Mouse (Mus musculus) brain, embryonic 14.5 days (tissue): ENCODE results near the gene Tcf7l2. TPM values are rescaled to one million over a fixed set of nuclear protein-coding genes. Genes with fewer than 3 reads are reported as not detected.
A peak's percentile ranks its signal among the peaks of the same experiment; 100 is the strongest.

Experiments
- DNase-seq: peaks from one replicate; pipeline ENCODE4 v3.0.0-alpha.2; 2011; ENCODE audit warnings: low read depth
- CTCF ChIP-seq: fragments of 200-500 bp; IDR thresholded peaks from 2 replicates; pipeline ENCODE4 v1.5.1; 2012; ENCODE audit warnings: inconsistent platforms, mild to moderate bottlenecking, moderate library complexity, borderline replicate concordance; ENCODE audit not compliant: insufficient read depth, insufficient read length; ENCODE audit errors: extremely low read depth
- POLR2A ChIP-seq: fragments of 200-500 bp; IDR thresholded peaks from 2 replicates; pipeline ENCODE4 v1.6.1; 2012; ENCODE audit warnings: mild to moderate bottlenecking, inconsistent platforms, borderline replicate concordance; ENCODE audit not compliant: poor library complexity, insufficient read depth, insufficient read length, severe bottlenecking; ENCODE audit errors: extremely low read depth
- polyA plus RNA-seq: library from polyadenylated mRNA; depleted of rRNA; stranded (reverse); fragments of >200 nt; gene quantifications from 2 replicates; pipeline ENCODE4 v1.2.3, GENCODE M21; 2012

The Tcf7l2 gene
- polyA plus RNA-seq, 1 experiment, result 296 TPM

DNA sequence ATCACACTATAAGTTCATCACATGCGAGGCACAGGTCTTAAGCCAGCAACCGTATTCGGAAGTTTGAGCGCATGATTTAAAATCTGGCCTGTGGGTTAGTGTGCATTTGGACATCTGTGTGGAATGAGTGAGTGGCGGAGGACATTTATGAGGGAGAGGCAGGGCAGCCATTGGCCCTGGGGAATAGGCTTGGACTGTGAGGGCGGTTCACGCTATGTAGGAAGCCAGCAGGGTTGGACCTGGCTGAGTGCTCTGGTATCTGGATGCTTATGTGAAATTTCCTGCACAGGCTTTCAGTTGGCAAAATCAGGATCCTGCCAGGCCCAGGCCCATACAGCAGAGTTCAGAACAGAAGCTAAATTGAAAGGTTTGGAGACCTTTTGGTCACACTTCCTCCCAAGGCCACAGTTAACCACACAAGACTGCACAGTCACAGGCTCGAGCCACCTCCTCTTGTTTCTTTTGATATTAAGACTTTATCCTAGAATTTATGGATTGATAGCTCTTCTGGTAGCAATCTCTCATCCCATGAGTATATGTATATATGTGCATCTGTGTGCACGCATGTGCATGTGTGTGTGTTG, 89.4 kb downstream of the Tcf7l2 start:
- TF ChIP-seq POLR2A (no peak), CTCF (no peak)
- no peak for DNase-seq

- no peak for TF ChIP-seq CTCF
- DNase-seq, result no peak
Observed at GRCm38 (mm10) chr19:55832122-55832521, 90.5 kb downstream of the Tcf7l2 start.

GRCm38 (mm10) chr19:55833807-55834385, 92.3 kb downstream of the Tcf7l2 start:
- DNase-seq, result no peak
- TF ChIP-seq POLR2A (no peak), CTCF (no peak)

GRCm38 (mm10) chr19:55836930-55837687, 95.5 kb downstream of the Tcf7l2 start:
- TF ChIP-seq POLR2A (no peak), CTCF (no peak)
- peak; percentile 52 for DNase-seq

DNA sequence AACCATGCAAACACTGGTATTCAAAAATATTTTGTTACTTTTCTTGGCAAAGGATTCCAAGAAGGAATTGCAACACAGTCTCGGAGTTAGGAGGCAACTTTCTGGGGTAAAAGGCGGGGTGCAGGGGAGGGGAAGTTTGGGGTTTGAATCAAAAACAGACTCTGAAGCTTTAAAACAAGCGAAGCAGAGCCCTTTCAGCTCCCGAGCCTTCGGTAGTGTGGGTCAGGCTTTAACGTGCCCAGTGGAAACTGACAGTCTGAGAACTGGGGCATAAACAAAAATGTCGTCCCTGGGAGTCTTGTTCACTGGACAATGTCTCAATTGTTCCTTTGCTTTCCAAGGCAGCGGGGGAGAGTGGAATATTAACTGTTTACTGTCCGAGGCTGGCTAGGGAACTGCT, 96.3 kb downstream of the Tcf7l2 start:
- TF ChIP-seq CTCF (no peak), POLR2A (no peak)
- DNase-seq, result peak; percentile 89

DNA sequence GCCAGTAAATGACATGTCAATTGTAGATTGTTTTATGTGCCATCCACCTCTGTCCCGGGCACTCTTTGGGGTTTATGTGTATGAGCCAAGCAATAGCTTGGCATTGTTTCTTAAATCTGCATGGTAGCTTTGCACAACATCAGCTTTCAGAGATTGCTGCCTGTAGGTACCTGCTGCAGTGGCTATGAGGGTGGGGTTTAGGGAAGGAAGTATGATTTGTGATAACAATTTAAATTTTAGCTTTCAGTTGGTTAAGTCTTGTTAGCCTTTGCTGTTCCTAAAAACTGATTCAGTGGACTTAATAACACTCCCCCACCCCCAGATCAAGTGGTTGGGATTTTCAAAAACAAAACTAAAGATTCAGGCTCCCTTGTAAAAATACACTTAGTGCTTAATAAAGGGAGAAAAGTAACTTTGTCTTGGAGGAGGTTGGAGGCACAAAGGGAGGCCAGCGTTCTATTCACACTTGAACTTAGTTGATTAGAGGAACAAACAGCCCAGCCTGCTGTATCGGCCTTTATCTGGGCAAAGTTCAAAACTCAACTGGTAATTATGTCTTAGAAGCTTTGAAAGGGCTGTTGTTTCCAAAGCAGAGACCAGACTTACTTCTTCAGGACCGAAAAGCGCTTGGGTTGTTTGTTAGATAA, 96.9 kb downstream of the Tcf7l2 start:
- TF ChIP-seq POLR2A (no peak), CTCF (no peak)
- peak; percentile 49 for DNase-seq

DNA sequence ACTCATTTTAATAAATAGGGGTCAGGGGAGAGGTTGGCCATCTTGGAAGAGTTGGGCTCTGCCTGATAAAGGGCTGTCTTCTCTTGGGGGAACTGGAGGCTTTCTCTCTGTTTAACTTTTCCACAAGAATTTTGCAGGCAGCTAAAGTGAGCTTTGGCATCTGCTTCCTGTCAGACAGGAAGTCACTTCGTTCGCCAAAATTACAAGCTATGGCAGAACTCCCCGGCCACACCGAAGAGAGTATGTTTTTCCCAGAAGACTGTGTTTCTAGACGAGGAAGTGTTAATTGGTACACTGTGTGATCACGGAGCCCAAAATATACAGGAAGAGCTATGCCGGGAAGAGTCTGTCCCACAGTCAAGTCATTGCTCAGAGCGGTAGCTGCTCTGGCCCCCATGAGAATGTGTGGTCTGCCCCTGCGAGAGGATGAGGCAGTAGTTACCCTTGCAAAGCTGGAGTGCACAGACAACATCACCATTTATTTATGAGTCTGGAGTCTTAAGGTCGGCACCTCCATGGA, 97.5 kb downstream of the Tcf7l2 start:
- TF ChIP-seq POLR2A (no peak), CTCF (no peak)
- no peak for DNase-seq

DNA sequence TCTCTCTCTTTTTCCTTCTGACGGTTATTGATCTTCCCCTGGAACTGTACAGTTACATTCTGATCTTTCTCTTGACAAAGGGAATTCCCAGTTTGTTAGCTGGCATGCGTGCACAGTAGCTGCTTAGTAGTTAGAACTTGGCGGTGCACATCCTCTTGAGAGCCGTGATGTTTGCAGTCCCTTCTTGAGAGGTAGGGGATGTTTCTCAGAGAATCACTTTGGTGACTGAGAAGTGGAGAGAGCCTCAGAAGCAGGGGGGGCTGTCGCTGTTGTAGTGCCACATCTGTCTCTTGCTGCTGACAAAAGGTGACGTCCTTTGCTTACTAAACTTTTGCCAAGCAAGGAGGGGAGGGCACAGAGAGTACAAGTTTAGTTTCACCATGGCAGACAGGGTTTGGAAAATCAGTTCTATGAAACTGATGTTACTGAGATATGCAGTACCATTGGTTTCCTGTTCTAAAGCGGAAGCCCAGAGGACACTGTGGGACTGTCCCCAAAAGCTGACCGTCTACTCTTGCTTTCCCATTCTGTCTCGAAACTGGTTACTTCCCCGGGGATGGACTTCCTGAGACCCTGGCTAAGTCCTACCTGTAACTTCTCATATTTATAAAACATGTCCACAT, 99.0 kb downstream of the Tcf7l2 start:
- no peak for TF ChIP-seq POLR2A
- TF ChIP-seq CTCF, result no peak
- DNase-seq, result no peak

GRCm38 (mm10) chr19:55842046-55842445, 100.4 kb downstream of the Tcf7l2 start:
- DNase-seq, result no peak

DNA sequence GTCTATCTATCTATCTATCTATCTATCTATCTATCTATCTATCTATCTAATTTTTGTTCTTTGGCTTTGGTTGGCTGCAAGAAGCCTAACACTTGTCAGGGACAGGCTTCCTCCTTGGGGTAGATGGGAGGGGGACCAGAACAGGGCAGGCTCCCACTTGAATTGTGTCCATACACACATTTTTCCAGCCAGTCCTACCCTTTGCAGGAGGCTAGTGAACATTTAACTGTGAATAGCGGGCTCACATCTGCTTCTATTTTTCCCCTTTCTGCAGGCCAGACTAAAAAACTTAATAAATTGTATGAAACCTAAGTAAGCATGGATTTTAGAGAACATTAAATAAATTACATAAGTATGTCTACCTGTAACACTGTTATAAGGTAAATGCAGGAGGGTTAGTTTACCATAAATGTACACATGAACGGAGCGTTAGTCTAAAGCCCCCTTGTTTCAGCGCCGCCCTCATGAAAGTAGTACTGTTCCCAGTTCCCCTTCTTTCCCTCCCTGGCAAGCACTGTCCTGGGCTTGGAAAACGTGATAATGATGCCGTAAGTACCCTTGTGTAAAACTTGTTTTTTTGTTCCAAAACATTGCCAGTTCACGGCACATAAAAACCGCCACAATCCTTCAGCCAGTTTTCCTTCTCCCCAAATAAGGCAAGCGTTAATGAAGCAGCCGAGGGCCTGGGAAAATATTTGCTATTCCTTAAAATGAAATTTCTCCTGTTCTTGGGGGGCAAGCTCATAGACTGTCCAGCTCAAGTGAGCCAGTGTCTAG, 101.7 kb downstream of the Tcf7l2 start:
- DNase-seq, result peak; percentile 66
- TF ChIP-seq POLR2A (no peak), CTCF (no peak)

More at GRCm38 (mm10) chr19:55842046-55842445, 100.4 kb downstream of the Tcf7l2 start:
- no peak for TF ChIP-seq CTCF

DNA sequence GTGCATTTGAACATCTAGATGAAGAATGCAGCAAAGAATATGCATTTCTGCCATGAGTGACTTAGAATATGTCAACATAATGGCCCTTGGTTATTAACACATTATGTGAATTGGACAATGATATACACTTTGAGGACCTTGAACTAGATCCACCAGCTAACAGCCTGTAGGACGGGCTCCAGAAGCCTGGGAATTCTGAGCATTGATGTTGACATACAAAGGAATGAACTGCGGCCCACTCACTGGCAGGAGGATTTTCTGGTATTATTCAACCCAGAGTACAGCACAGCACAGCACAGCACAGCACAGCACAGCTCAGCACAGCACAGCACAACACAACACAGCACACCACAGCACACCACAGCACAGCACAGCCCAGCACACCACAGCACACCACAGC, 104.1 kb downstream of the Tcf7l2 start:
- TF ChIP-seq POLR2A, result no peak
- no peak for TF ChIP-seq CTCF
- DNase-seq, result no peak

- TF ChIP-seq POLR2A (no peak), CTCF (no peak)
- DNase-seq, result no peak
Observed at GRCm38 (mm10) chr19:55846256-55846655, 104.6 kb downstream of the Tcf7l2 start.
